ENCODE assay signal across 7 mouse cellular contexts in the genomic region with DNA sequence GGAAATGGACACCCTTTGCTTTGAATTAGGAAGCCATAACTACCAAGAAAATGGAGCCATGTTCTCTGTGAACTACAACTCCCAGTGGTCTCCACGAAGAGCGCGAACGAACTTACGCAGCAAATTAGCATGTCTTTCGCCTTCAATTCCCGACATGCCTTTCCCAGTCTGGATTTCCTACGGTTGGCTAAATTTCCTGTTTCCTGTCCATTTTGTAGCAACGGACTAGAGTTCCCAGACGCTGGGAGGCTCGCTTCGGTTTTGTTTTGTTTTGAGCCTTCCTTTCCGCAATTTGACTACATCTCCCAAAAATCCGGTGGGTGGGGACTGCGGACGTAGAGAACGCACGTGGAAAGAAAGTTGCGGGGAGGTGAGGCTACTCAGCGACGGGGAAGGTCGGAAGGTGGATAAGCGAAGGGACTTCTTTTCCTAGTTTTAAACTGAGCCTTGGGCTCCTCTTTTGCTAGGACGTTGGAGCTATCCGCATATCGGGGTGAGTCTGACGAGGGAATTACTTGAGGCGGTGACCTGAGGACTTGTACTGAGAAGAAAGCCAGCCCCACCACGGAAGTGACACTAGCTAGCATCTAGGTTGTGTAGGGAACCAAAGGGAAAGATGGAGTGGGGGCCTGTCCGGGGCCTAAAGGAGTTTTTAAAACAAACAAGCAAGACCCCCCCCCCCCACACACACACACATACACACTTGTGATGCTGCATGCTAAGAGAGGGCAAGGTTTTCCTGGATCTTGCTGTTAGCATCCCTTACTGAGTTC. TPM values are rescaled to one million over a fixed set of nuclear protein-coding genes. Genes with fewer than 3 reads are reported as not detected.
DNase-seq lines count a peak whose midpoint lies in the region; ATAC-seq lines count a peak whose summit lies in the region.

A gene (plus strand): TSS at position 171 of the 773 bp plus-strand sequence.

- H3K9ac ChIP-seq in intestine, embryonic 14.5 days (ENCODE audit: low read length) = peak within 1 kb of the TSS; percentile 72

- H3K4me2 ChIP-seq in intestine, embryonic 14.5 days (ENCODE audit: low read length) = peak within 1 kb of the TSS; percentile 84

- H3K27me3 ChIP-seq in intestine, embryonic 14.5 days (replicated peaks; ENCODE audit: control insufficient read depth, insufficient read depth, low read length) = no peaks in the 10 kb centered on the region

- H3K9me3 ChIP-seq in intestine, embryonic 14.5 days (ENCODE audit: control insufficient read depth, low read length) = no peaks in the 10 kb centered on the region

- intact Hi-C loops in left cerebral cortex, postnatal 14 days (cut with DNase I) = no loop called here

- peak; percentile 86 to 95 for DNase-seq in adrenal gland, adult (ENCODE audit: inconsistent age in 2 of 2, low spot score in 1 of 2)
- DNase-seq in embryo, embryonic 11 days = peak; percentile 94
- peak; percentile 72 for DNase-seq in gastrocnemius, postnatal 25 days
- peak; percentile 86 for DNase-seq in intestine, embryonic 14.5 days (ENCODE audit: low spot score)
- DNase-seq in left cerebral cortex, postnatal 14 days (ENCODE audit: low spot score in 2 of 2) = peak; percentile 88 to 96
- DNase-seq in mesoderm, embryonic 11.5 days (ENCODE audit: low read depth, low spot score) = peak; percentile 88
- DNase-seq in right cerebral cortex, postnatal 36 days (ENCODE audit: low spot score in 2 of 2) = peak; percentile 84 to 92

- WGBS in intestine, embryonic 14.5 days = under 1% methylated on average over 30 of the region's 30 CpGs

- peak within 1 kb of the TSS; percentile 72 for H3K4me3 ChIP-seq in intestine, embryonic 14.5 days (ENCODE audit: low read depth, low read length)

- H3K36me3 ChIP-seq in intestine, embryonic 14.5 days (ENCODE audit: control insufficient read depth, insufficient read depth, low read length) = peaks cover 65% of the 10 kb centered on the region

- H3K27ac ChIP-seq in intestine, embryonic 14.5 days (ENCODE audit: low read depth) = peak within 1 kb of the TSS; percentile 88

- peak; percentile 77 for ATAC-seq in intestine, embryonic 14.5 days (replicated peaks; ENCODE audit: low FRiP score, low TSS enrichment, low read depth)

- H3K4me1 ChIP-seq in intestine, embryonic 14.5 days (replicated peaks; ENCODE audit: control insufficient read depth, insufficient read depth, low read length) = peaks cover 5% of the 10 kb centered on the region

RNA-seq across cellular contexts. Expression of the gene that starts here (rescaled TPM):
- 10 to 100 TPM; 43.9 to 44.7 TPM for total RNA-seq in gastrocnemius, postnatal 25 days (2021)
- polyA plus RNA-seq in intestine, embryonic 14.5 days (2014; fragmentation: Nextera tagmentation; extraction: Ambion mirVana) = 73.3 and 74.2 TPM in 2 replicates
- total RNA-seq in left cerebral cortex, postnatal 14 days (2021) = 10 to 100 TPM; 45.5 to 48.5 TPM

Comparison
In these comparisons a context has a peak if more than half of its experiments do, and no peak if none do; other contexts are left out.
1. Peak in every context shown above with its lines: DNase-seq, ATAC-seq, H3K4me3 ChIP-seq and H3K27ac ChIP-seq.